Mouse (Mus musculus) layer of hippocampus, adult 9-11 months (tissue): ENCODE measurements at regions not wholly inside any gene's neighbourhood (a gene's known extent, or its start where the extent isn't known, plus 50 kb on each side); places are given as distances from the start of the nearest gene placed in this dataset.

Experiments
- DNase-seq: peaks from one replicate; pipeline ENCODE4 v3.0.0; 2022

- no peak for DNase-seq
Observed at GRCm38 (mm10) chr6:78599751-78600150, 131.1 kb upstream of the Reg3g start.

- DNase-seq = no peak
Observed at GRCm38 (mm10) chr6:78570000-78570597, 101.4 kb upstream of the Reg3g start.

DNA sequence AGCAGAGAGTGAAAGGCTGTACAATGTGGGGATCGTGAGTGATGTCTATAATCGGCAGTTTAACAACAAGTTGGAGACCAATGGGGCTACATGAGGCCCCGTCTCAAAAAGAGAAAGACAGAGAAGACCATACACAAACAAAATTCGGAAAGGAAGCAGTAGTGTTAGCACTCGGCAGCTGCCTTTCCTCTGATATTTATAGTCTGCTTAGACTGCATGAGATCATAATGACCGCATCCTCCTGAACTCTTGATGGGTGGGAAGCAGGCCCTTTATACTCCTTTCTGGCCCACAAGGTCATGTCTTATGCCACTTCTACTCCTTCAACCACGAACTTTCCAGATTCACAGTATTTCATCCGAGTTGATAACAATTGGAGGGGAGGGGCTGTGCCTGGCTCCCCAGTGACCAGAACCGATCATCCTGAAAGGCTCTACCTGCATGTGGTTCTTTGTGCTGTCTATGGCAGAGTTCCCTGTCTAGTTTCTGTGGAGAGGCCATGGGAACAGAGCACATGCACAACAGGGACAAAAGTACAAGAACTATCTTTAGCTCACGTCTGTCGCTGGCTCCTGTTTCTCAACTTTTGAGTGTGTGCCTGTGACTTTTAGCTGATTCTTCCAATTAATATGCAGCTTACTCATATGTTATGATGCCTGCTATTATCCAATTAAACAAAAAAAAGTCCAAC is 84.5 kb upstream of the Reg3g start:
- DNase-seq = peak; percentile 71

DNA sequence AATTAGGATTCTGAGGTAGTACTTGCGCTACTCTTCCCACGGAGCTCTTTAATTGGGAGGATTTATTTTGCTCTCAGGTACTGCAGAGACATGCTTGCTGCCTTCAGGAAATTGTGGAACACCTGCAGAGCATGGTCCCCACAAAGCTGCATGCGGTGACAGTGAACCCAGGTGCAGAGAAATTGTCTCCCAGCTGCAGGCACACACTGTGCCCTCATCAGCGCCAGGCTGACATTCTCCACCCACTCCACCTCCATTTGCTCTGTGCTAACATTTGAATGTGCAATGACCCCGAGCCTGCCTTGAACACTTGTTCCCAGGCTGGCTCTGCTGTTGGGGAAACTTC is 83.7 kb upstream of the Reg3g start:
- peak; percentile 13 for DNase-seq

DNA sequence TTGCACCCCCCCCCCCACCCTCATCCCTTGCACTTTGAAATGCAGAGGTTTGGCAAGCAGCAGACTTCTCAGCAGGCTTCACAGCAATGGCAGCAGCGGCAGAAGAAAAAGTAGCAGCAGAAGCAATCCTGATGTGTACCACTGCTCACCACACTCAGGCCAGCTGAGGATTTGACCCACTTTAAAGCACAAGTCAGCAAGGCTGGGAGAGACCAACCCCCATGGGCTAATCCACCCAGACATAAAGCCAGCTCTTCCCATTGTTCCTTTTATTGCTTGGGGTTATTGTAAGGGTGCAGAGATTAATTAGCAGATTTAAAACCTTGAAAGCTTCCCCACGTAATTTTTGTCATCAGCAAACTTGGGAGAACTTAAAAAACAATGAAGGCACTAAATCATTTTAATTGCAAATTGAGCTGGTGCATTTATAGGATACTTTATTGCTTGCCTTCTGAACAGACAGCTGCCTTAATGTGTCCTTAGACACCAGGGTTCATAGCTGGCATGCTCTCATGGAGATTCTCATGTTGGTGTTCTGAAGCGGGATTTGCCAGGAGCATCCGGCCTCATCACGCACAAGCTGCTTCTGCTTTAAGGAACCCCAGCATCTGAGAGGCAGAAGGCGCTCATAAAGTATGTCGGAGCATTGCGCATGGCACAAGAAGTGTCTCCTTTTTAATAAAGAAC is 83.1 kb upstream of the Reg3g start:
- peak; percentile 24 for DNase-seq

GRCm38 (mm10) chr6:78548476-78548875 is 79.8 kb upstream of the Reg3g start:
- DNase-seq = peak; percentile 74

DNA sequence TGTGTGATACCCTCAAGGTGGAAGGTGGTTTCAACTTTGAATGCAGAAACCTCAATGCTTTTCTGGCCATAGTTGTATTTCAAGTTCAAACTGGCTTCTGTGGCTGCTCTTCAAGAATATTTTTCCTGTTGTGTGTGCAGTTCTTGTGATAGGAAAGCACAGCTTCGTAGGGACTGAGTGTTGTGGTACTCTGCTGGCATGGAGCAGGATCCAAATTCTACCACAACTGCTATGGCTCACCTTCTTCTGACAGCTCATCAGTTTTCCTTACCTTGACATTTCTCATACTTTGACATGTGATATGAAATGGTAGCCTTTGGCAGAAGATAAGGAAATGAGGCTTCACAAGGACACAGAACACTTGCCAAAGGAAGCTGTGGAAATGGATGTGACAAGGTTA is 79.0 kb upstream of the Reg3g start:
- DNase-seq = no peak

GRCm38 (mm10) chr6:78544238-78544637 is 75.6 kb upstream of the Reg3g start:
- peak; percentile 62 for DNase-seq

DNA sequence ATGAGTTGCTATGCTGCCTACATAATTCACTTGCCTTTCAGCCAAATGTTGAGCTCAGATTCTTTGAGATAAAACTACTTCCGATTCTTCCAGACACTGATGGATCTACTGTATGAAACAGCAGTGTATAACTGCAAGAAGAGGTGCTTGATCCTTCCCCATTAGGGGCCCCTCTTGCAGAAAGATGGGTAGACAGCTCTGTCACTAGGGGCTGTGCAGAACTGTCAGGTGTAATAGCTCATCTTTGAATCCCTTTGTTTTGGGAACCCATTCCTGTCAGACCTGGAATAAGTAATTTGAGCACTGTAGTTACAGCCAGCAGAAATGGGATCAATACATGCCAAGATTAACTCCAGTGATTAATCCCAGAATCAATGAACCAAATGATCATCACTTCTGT is 68.8 kb upstream of the Reg3g start:
- DNase-seq = no peak

- no peak for DNase-seq
Observed at GRCm38 (mm10) chr6:78526986-78527762, 58.5 kb upstream of the Reg3g start.
